Mouse (Mus musculus) thymus, postnatal 14 days (tissue): ENCODE measurements around the gene Prss44.
"Not testable (repeated sequence)": the region's sequence is repeated elsewhere in the genome, so short reads cannot be mapped to it uniquely, and the experiment has no call there.

Experiments used
- DNase-seq: peaks from one replicate; pipeline ENCODE4 v3.0.0; 2021

Gene Prss44

DNA sequence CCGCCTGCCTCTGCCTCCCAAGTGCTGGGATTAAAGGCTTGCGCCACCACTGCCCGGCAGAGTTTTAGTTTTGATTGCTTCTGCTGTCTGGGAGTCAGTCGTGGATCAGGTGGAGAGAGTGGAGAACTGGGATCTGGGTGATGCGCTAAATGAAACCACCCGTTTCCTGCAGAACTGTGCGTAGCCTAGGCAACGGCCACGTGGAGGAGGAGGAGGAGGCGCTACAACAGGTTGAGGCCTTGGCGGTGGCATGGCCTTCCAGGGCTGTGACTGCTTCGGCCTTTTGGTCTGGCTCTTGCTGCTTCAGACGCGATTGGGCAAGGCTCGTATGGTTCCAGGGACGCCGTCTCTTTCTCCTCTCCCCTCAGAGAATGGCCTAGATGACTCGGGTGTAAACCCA lies at the start of gene Prss44:
Prss44 (plus strand) TSS at position 206 of the 400 bp plus-strand sequence.
- no peak for DNase-seq

DNA sequence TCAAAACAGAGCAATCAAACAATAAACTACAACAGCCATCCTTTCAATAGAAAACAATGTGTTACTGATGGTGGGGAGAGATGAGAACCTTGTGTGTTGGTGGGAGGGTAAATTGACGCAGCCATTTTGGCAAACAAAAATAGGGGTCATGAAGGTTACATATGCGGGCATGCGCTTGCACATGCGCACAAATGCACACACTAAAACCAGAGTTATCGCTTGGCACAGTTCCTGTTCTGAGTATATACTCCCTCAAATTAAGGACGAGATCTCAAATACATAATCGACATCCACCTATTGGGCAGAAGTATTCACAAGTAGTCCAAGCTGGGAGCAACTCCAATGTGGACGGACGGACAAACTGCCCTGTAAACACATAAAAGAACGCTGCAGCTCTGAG lies 41.5 kb upstream of the Prss44 start:
- no peak for DNase-seq

DNA sequence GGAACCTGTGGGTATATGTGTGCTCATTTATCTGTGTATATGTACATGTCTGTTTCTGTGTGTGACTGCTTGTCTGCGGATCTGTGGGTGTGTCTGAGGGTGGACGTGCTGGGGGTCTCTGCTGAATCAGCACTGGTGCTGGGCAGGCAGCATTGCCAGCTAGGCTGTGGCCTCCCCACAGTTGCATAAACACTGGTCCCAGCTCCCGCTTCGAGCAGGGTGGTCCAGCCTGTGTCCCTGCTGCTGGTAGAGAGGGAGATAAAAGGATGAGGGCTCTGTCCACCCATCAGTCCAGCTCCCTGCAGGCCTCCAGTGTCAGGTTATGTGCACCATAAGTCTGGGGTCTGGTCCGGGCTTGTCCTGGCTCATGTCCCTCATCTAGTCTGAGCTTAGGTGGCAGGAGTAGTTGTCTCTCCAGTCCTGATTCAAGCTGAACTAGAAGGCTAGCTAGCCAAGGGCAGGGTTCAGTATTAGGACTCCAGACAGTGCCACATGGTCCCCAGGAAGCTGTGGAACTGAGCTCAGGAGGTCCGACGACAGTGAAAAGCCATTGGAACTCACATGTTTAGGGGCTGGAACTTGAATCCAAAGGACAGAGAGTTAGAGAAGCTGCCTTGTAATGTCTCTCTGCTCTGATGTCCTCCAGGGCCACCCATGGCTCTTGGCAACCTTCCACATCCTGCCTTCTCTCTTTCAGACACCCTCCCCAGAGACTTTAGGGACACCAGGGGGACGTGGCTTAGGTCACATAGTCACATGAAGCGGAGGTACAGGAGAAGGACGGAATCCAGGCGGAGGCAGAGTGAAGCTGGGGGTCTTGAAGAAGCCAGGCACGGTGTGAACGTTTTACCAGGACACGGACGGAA lies 39.2 kb upstream of the Prss44 start:
- DNase-seq, result no peak

DNA sequence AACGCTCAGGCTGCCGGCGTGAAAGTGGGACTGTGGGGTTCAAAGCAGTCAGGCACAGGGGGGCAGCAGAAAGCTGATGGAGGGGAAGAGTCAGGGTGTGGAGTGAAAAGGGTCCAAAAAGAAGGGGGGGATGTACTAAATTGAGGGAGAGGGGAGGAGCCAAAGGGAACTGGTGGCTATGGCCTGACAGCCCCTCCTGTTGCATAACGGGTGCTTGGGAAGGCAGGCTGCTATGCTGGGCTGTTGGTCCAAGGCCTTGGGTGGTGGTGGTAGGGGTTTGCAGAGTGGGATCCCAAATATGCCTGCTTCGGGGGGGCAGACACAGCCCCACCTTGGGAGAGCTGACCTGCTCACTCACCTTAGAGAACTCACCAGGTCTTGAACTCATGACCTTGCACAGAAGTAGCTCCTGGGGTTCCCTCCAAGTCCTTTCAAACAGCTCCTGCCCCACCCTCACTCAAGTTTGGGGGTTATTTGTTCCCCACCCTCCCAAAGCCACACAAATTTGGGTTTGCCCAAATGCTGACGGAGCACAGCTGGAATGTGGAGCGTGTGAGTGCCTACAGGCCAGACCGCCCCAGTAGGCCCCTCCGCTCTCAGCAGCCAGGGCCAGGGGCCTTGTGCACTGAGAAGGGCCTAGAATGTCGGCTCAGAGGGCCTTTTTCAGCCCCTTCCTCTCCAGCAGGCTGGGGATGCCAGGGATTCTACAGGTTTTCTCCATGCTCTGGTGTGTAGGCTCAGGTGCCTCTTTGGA lies 38.3 kb upstream of the Prss44 start:
- no peak for DNase-seq

DNA sequence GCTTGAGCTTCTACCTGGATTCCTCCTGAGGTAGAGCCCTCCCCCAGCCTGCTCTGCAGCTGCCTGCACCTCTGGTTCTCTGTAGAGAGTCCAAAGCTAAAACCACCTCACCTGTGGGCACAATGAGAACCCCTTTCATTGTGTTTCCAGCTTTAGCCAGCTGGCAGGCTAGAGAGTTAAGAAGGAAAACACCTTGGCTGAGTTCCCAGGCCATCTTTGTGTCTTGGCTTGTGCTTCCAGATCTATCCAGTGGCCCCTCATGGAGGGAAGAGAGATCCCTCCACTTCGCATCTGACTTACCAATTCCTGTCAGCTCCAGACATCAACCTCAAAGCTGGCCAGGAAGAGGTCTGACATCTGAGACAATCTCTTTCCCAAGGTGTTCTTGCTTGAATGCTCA lies 35.7 kb upstream of the Prss44 start:
- DNase-seq, result no peak

DNA sequence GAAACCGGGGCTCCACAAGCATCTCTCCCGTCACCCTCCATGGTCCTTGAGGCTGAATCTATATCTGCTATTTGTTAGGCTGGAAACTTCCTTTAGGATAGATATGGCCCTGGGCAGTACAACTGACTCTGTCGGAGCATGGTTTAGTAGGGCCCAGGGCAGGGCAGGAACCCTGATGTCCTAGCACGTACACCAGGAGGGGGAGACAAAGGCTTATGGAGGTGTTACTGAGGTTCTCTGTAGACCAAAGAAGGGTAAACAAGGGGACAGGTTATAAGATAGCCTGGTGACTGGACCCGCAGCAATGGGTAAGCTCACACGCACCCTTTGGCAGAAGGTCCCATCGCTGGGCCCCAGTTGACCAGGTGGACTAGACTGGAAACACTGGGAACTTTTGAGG lies 35.2 kb upstream of the Prss44 start:
- DNase-seq, result no peak

DNA sequence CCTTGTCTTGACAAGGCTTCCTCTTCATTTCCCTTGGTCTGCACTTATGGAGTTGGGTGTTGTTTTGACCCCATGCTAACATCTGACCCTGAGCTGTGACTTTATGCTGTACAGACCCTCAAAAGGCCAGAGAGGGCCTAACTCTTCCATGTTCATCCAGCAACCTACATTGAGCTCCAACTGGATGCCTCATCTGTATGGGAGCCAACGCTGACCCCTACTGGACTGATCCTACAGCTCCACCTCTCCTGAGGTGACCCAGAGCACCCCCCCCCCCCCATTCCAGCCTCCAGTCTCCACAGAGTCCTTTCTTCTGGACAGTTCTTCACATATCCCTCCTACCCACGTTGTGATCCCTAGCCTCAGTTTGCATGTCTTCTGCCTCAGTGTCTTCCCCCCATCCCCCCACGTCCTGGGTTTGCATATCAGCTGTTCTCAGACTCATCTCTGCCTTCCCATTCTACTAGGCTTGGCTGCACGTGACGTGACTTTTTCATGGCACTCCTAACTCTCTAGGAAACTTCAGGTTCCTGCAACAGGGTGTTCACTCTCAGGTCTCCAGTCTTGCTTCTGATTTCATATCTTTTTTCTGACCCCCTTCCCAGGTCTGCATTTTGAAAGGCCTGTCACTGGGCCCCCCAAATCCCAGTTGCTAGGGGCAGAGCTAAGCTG lies 34.4 kb upstream of the Prss44 start:
- no peak for DNase-seq

DNA sequence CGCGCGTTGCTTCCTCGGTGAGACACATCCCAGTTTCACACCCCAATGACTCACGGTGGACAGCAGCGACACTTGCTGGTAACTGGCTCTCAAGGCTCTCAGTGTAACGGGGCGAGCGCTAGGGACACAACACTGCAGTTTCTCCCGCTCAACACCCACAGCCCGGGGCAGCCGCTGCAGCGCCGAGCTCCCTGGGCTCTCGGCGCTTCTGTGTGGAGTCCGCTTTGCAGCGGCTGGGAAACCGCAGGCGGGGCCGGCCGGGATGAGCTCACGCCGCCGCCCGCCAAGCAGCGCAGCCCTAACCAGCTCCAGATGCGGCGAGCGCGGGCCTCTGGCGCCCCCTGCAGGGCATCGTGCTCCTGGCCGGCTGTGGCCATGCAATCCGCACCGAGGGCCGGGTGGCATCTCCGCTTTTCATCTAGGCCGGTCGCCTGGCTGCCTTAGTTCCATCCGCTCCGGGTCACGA lies 32.5 kb upstream of the Prss44 start:
- DNase-seq, result peak; percentile 93

DNA sequence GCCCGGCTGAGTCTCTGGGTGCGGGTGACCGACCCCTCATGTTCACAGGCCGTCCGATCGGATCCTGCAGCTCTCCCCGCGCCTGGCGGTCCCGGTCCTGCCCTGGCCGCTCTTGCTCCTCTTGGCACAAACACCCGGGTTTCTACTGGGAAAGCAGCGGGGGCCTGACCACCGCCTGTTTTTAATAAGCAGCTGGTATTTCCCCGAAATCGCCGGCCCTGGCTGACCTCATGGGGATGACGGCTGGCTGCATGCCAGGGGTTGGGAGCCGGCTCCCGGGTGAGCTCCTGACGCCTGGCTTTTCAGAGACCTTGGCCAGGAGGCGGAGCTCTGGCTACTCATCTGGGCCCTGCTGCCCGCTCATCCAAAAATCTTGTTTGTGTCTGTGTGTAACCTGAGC lies 32.1 kb upstream of the Prss44 start:
- no peak for DNase-seq

DNA sequence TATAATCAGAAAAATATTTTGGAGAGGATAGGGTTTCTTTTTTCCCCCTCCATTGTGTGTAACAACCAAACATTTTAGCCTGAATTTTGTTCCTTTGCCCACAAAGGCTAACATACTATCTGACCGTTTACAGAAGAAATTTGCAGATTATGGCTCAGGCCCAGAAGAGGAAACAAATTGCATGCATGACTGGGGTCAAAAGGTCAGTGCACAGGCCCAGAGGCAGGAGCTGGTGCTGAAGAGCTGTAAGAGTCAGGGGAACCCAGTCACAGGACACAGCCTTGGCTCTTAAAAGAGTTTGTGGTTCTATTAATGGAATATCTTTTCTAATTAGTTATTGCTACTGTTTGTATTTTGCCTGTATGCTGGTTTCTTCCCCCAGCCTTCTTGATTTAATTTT lies 30.2 kb upstream of the Prss44 start:
- DNase-seq, result no peak

DNA sequence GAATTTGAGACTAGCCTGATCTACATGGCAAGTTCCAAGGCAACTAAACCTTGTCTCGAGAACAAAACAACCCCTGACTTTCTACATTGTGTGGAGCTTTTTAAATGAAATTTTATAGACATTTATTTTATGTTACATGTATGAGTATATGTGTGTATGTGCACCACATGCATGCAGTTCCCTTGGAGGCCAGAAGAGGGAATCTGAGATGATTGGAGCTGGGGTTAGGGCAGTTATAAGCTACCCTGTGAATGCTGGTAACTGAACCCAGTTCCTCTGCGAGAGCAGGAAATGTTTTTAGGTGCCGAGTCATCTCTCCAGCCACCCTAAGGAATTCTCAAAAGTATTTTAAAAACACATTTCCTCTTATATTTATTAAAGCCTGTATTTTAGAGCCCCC lies 25.6 kb upstream of the Prss44 start:
- DNase-seq, result no peak

DNA sequence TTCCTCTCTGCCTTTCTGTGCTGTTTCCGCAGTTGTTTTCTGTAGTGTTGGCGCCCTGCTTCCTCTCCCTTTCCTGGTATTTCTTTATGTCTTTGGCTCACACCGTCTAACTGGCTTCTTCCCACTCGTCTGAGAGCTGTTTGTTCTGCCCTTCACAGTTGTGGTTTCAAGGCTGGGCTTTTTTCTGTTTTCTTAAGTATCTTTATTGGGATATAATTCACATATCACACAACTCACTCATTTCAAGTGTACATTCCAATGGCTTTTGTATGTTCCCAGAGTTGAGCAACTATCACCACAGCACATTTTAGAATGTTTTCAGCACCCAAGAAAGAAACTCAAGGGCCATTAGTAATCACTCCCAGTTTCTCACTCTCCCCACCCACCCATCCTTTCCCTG lies 23.3 kb upstream of the Prss44 start:
- no peak for DNase-seq

DNA sequence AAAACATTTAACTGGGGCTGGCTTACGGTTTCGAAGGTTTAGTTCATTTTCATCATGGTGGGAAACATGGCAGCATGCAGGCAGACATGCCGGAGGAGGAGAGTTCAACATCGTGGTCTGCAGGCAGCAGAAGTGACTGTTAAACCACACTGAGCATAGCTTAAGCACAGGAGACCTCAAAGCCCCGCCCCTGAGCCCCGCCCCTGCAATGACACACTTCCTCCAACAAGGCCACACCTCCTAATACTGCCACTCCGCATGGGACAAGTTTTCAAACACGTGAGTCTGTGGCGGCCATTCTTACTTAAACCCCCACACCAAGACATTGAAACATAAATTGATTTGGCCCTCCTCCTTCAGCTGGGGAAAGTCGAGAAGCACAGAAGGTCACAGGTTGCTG lies 16.8 kb upstream of the Prss44 start:
- no peak for DNase-seq

DNA sequence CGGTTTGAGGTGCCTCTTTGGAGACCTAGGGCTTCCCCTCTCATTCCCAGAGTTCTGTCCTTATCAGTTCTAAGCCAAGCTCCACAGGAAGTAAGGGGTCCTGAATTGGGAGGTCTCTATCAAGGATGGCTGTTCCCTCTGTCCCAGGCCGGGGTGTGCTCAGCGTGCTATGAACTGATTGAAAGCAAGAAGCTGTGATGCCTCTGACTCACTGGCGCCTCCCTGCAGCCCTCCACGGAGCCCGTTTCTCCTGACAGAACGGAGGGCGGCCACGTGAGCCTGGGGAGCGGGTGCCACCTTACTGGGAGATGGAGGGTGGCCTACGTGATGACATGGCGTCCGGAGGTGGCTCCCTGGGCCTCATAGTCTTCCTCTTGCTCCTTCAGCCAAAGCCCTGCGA lies 15.9 kb upstream of the Prss44 start, which contains the start of gene Prss42:
Prss42 (plus strand) TSS at position 301 of the 400 bp plus-strand sequence.
- no peak for DNase-seq

DNA sequence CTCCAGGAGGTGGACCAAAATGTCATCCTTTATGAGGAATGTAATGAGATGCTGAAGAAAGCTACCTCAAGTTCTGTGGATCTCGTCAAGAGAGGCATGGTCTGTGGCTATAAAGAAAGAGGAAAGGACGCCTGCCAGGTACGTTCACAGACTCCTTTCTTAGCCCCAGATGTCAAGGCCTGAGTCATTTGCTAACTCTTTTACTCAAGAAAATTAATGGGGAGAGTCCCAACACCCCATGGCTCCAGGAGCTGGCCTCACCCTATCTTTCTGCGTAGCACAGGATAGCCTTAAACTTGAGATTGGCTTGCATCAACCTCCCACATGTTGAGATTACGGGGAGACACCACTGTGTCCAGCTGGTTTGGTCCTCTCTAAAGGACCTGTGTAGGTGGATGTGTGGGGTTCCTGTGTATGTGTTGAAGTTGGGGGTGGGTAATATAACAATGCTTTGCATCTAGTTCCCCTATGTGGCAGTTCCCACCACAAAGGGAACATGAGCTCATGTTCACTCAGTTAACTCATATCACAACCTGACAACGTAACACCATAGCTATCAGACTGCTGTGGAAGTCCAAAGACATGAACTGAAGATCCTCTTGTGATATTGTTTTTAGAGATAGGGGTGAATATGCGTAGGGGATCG lies 12.8 kb upstream of the Prss44 start:
- DNase-seq, result no peak

DNA sequence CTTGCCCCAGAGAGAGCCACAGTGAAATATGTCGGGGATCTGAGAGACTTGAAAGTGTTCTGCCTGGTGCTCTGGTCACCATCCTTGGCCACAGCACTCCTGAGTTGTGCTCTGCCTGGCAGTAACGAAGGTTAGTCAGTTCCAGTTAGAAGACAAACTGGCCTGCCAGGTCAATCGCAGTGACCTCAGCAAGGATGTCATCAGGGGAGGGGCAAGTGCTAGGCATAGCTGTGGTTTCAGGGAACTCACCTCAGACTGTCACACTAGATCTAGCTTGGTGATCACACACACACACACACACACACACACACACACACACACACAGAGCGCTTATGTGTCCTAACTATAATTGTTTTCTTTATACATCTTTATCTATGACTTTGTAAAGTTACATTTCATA lies 10.5 kb upstream of the Prss44 start:
- no peak for DNase-seq

DNA sequence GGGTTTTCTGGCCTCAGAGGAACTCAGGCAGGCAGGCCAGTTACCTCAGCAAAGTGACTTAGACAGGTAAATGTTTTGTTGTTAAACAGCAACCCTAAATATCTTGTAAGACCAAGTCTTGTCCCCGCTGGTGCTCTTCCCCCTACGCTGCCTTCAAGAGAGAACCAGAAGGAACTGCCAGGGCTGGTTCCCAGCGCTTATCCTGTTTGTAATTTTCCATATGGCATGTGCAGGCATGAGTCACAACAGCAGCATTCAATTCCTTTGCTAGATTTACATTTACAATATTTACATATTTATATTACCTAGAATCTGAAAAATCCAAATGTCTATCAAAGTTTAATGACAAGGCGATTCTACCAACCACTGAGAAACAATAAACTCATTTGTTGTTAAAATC lies 3.7 kb upstream of the Prss44 start:
- no peak for DNase-seq

DNA sequence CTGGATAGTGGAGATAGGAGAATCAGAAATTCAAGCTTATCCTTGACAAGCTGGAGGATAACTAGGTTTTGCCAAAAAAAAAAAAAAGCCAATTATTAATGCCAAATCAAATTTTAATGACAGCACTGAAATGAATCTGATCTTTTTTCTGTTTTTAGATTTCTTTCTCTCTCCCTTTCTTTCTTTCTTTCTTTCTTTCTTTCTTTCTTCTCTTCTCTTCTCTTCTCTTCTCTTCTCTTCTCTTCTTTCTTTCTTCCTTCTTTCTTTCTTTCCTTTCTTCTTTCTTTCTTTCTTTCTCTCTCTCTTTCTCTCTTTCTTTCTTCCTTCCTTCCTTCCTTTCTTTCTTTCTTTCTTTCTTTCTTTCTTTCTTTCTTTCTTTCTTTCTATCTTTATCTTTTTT lies 6.8 kb downstream of the Prss44 start:
- not testable (repeated sequence) for DNase-seq

DNA sequence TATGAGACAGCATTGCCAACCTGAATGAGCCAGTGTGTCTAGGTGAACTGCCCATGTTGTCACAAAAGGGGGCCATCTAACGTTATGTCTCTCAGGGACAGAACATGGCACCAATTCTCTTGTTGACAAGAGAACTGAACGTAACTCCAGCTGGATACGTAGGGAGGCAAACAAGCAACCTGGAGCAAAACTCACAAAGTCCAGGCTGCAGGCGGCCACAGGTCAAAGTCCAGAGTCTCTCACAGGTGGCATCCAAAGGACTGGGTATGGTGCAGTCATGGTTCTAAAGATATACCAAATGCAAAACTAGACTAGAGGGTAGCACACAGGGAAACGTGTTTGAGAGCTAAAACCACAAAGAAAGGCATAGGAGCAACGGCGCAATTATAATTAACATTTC lies 7.6 kb downstream of the Prss44 start:
- no peak for DNase-seq

DNA sequence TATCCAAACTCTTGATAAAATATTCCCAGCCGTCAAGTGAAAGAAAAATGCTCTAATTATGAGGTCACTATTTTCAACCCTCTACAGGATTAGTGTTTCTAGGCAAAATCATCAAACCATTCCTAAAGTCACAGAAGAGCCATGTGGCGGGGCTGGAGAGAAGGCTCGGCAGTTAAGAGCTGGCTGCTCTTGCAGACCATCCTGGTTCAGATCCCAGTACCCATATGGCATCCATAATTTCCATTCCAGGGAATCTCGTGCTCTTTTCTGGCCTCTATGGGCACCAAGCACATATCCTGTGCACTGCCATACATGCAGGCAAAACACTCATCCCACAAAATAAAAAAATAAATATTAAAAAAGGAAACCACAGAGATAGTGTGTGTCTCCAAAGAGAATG lies 11.6 kb downstream of the Prss44 start:
- no peak for DNase-seq

DNA sequence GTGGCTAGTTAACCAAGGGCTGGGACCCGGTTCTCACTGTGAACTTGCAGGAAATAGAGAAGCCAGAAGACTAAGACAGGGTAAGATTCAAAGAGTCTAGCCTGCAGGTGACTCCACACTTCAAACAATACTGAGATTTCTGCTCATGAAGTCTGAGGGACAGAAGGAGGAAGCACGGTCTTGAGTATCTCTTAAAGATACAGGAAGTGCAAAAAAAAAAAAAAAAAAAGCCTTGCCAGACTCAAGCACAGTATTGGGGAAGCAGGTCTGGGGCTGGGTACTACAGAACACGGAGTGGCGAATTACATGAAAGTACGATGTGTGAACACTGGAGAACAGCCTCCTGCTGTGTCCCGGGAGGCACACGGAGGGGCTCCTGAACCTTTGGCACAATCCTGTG lies 12.0 kb downstream of the Prss44 start:
- DNase-seq, result peak; percentile 18

DNA sequence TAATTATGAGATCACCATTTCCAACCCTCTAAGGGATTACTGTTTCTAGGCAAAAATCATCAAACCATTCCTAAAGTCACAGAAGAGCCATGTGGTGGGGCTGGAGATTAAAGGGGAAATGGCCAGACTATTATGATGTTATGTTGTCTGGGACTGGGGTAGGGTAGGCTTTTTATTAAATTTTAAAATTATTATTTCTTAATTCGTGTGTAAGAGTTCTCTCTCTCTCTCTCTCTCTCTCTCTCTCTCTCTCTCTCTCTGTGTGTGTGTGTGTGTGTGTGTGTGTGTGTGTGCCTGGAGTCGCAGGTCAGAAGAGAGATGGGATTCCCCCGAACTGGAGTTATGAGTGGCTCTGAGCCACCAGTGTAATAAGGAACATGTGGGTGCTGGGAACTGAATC lies 12.6 kb downstream of the Prss44 start, which contains the start of gene Prss43:
Prss43 (plus strand) TSS at position 301 of the 400 bp plus-strand sequence.
- DNase-seq, result no peak

DNA sequence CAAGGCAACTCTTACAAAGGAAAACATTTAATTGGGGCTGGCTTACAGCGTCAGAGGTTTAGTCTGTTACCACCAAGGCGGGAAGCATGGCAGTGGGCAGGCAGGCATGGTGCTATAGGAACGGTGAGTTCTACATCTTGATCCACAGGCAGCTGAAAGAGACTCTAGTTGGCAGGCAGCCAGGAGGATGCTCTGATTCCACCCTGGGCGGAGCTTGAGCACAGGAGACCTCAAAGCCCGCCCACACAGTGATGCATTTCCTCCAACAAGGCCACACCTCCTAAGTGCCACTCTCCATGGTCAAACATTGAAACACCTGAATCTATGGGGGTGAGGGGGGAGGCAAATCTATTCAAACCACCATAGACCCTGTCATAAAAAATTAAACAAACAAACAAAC lies 19.2 kb downstream of the Prss44 start:
- peak; percentile 34 for DNase-seq
